Mouse (Mus musculus) layer of hippocampus, adult 9-11 months (tissue): ENCODE data around the gene Urad.

Experiments used
- DNase-seq: peaks from one replicate; pipeline ENCODE4 v3.0.0; 2022

The Urad gene

GRCm38 (mm10) chr5:147299255-147300000, 22.8 kb downstream of the Urad start:
- DNase-seq = no peak

- DNase-seq = no peak
These were observed 25.0 kb downstream of the Urad start for GRCm38 (mm10) chr5:147297249-147297648.

GRCm38 (mm10) chr5:147294121-147294520, 28.1 kb downstream of the Urad start:
- DNase-seq = no peak

- peak; percentile 17 for DNase-seq
These were observed 28.9 kb downstream of the Urad start for GRCm38 (mm10) chr5:147293127-147293910.

- no peak for DNase-seq
These were observed 29.6 kb downstream of the Urad start for GRCm38 (mm10) chr5:147292506-147293120.

- DNase-seq = no peak
These were observed 30.3 kb downstream of the Urad start for GRCm38 (mm10) chr5:147291764-147292505.

GRCm38 (mm10) chr5:147284365-147284764, 37.9 kb downstream of the Urad start:
- no peak for DNase-seq

GRCm38 (mm10) chr5:147277547-147277925, 44.7 kb downstream of the Urad start:
- no peak for DNase-seq

GRCm38 (mm10) chr5:147276701-147277546, 45.3 kb downstream of the Urad start:
- DNase-seq = no peak

- DNase-seq = no peak
These were observed 46.5 kb downstream of the Urad start for GRCm38 (mm10) chr5:147275761-147276160.

- no peak for DNase-seq
These were observed 47.8 kb downstream of the Urad start for GRCm38 (mm10) chr5:147274174-147275141.

- no peak for DNase-seq
These were observed 49.4 kb downstream of the Urad start for GRCm38 (mm10) chr5:147272808-147273345.

GRCm38 (mm10) chr5:147272046-147272807, 50.0 kb downstream of the Urad start:
- DNase-seq = no peak

GRCm38 (mm10) chr5:147270673-147271655, 51.3 kb downstream of the Urad start:
- no peak for DNase-seq

- DNase-seq = no peak
These were observed 52.1 kb downstream of the Urad start, which contains the start of gene Pdx1 for GRCm38 (mm10) chr5:147269926-147270672. Pdx1 (plus strand) TSS chr5:147269959.

- no peak for DNase-seq
These were observed 52.9 kb downstream of the Urad start for GRCm38 (mm10) chr5:147269371-147269770.

GRCm38 (mm10) chr5:147268728-147269127, 53.5 kb downstream of the Urad start:
- DNase-seq = no peak

- DNase-seq = no peak
These were observed 54.8 kb downstream of the Urad start for GRCm38 (mm10) chr5:147267434-147267833.
